Mouse (Mus musculus): Measurements from ENCODE around the gene Ets1. TPM values are rescaled to one million over a fixed set of nuclear protein-coding genes. Genes with fewer than 3 reads are reported as not detected.
A peak's percentile ranks its signal among the peaks of the same experiment; 100 is the strongest.

Ets1 gene
- total RNA-seq, 2 experiments from 2014 or later, result 9.9 to 11.0 TPM

DNA sequence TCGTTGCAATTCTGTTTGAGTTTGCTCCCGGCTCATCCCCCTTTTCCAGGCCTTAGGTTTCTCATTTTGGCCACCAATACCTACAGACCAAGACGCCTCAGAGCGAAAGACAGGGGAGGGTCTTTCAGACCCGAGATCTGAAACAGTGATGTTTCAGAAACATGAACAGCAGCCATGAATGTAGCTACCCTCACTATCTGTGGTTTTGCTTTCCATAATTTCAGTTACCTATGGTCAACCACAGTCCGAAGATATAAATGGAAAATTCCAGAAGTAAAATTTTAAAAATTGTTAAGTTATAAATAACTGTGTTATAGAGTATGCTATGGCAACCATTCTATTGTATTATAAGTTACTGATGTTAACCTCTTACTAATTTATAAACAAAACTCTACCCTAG, 20.6 kb upstream of the Ets1 start:
- ATAC-seq (replicated peaks; ENCODE audit: low FRiP score, low TSS enrichment, poor library complexity, severe bottlenecking), result no peak

GRCm38 (mm10) chr9:32615986-32616385, 20.0 kb upstream of the Ets1 start:
- peak; percentile 51 for ATAC-seq (replicated peaks; ENCODE audit: low FRiP score, low TSS enrichment, poor library complexity, severe bottlenecking)

GRCm38 (mm10) chr9:32616516-32617429, 19.2 kb upstream of the Ets1 start:
- no peak for ATAC-seq (replicated peaks; ENCODE audit: low FRiP score, low TSS enrichment, poor library complexity, severe bottlenecking)

DNA sequence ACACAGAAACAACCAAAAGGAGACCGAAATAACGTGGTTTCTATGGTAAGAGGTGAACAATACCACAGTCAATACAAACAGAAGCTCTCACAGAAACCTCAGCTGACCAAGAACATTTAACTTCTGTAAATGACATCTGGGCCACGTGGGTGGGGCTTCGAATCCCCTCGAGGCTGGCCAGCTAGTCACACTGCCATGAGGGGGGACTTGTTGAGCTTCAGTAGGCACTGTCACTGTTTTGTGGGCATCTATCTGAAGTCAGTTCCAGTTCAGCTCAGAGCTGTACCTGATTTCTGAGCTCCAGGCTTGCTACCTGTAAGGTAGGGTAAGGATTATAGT, 18.6 kb upstream of the Ets1 start:
- ATAC-seq (replicated peaks; ENCODE audit: low FRiP score, low TSS enrichment, poor library complexity, severe bottlenecking), result no peak

GRCm38 (mm10) chr9:32618544-32619120, 17.4 kb upstream of the Ets1 start:
- no peak for ATAC-seq (replicated peaks; ENCODE audit: low FRiP score, low TSS enrichment, poor library complexity, severe bottlenecking)

- ATAC-seq (replicated peaks; ENCODE audit: low FRiP score, low TSS enrichment, poor library complexity, severe bottlenecking), result no peak
Observed at GRCm38 (mm10) chr9:32619661-32620060, 16.4 kb upstream of the Ets1 start.

GRCm38 (mm10) chr9:32620446-32620845, 15.6 kb upstream of the Ets1 start:
- no peak for ATAC-seq (replicated peaks; ENCODE audit: low FRiP score, low TSS enrichment, poor library complexity, severe bottlenecking)

- no peak for ATAC-seq (replicated peaks; ENCODE audit: low FRiP score, low TSS enrichment, poor library complexity, severe bottlenecking)
Observed at GRCm38 (mm10) chr9:32629385-32629981, 6.5 kb upstream of the Ets1 start.

- ATAC-seq (replicated peaks; ENCODE audit: low FRiP score, low TSS enrichment, poor library complexity, severe bottlenecking), result no peak
Observed at GRCm38 (mm10) chr9:32631341-32631740, 4.7 kb upstream of the Ets1 start.

GRCm38 (mm10) chr9:32632237-32632636, 3.8 kb upstream of the Ets1 start:
- no peak for ATAC-seq (replicated peaks; ENCODE audit: low FRiP score, low TSS enrichment, poor library complexity, severe bottlenecking)

GRCm38 (mm10) chr9:32644981-32645380, 9.0 kb downstream of the Ets1 start:
- ATAC-seq (replicated peaks; ENCODE audit: low FRiP score, low TSS enrichment, poor library complexity, severe bottlenecking), result no peak

- ATAC-seq (replicated peaks; ENCODE audit: low FRiP score, low TSS enrichment, poor library complexity, severe bottlenecking), result no peak
Observed at GRCm38 (mm10) chr9:32645475-32645874, 9.5 kb downstream of the Ets1 start.

DNA sequence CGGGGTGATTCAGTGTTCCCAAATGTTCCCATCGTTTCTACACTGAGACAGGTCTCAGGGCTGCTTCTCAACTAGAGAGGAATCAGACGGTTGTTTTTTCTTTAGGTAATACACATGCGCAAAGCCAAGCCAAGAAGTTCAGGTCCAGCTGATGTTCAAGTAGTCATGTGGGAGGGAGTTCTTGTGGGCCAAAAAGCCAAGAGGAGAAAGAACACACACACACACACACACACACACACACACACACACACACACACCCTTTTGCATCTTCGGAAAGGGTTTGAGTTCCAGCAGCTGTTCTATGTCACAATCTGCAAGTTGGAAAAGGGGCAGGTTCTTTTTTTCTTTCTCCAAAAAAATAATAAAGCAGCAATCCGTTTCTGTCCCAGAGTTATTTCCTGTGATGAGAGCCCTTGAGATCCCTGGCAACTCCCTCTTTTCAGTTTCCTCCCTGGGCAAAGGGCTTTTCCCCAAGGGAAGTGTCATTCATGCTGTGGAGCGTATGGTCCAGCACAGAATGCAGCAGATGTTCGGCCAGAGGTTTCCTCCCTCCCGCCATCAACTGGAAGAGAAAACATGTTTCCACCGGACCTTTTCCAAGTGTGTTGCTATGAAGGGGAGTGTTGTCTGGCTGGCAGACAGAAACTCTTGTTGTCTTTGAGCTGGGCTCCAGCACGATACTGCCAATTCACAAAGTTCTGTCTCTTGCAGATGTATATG, 10.7 kb downstream of the Ets1 start:
- no peak for ATAC-seq (replicated peaks; ENCODE audit: low FRiP score, low TSS enrichment, poor library complexity, severe bottlenecking)

DNA sequence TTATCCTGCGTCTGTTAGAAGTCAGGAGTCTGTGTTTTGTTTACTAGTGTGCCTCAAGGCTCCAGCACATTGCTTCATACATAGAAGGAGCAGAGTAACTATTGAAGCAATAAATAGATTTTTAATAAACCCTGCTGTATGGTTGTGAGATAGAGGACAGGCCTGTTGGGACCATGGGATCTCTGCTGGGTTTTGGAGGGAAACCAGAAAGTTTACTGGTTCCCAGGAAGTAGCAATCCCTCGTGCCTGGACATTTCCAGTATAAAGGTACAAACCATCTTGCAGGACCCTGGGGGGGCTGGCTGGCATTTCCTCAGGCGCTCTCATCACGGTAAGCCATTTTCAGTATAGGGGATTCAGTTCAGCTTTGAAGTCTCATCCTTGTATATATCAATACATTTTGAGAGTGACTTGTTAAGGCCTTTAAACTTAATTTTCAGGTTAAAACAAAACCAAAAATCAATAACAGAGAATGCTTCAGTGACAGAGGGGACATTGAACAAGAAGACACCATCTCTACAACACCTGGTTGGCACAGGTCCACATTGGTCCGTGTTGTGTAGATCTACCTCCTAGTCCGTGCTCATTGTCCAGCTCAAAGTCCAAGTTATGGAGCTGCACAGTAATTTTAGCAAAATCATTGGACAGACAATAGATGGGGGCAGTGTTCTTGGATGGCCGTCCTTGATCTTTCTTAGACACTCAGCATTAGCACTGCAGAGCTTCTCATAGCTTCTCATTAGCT, 11.7 kb downstream of the Ets1 start:
- ATAC-seq (replicated peaks; ENCODE audit: low FRiP score, low TSS enrichment, poor library complexity, severe bottlenecking), result no peak

DNA sequence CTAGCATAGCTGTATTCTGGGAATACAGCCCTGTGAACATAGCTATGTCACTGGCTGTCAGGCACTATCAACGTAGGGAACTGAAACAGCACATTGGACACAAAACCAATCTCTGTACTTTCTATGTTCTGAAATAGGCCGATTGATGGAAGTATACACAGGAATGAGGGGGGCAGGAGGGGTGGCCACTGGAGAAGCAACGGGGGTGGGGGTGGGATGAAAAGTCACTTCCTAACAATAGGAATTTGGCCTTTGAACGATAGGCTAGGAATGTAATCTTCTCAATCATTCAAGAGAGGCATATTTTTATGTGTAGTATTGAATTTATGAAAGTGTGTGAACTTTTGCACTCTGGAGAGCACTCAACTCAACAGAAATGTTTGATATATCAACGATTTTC, 12.3 kb downstream of the Ets1 start:
- no peak for ATAC-seq (replicated peaks; ENCODE audit: low FRiP score, low TSS enrichment, poor library complexity, severe bottlenecking)

DNA sequence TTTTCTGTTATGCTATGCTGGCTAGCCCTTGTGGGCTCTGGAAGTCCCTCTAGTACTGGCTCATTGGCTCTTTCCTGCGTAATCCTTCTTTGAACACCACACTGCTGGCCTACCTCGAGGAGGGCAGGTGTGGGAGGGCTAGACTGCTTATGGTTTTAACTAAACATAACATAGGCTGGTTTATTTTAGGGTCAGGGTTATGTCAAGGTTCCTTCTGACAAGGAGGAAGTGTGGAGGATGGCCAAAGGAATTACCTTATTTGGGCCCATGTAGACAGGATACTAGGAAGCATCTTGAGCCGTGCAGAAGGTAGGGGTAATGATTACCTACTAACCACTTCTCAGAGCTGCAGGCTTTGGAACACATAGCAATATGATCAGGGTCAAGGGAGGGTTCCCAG, 14.7 kb downstream of the Ets1 start:
- ATAC-seq (replicated peaks; ENCODE audit: low FRiP score, low TSS enrichment, poor library complexity, severe bottlenecking), result no peak

GRCm38 (mm10) chr9:32652112-32652511, 16.1 kb downstream of the Ets1 start:
- ATAC-seq (replicated peaks; ENCODE audit: low FRiP score, low TSS enrichment, poor library complexity, severe bottlenecking), result no peak

GRCm38 (mm10) chr9:32654305-32654704, 18.3 kb downstream of the Ets1 start:
- ATAC-seq (replicated peaks; ENCODE audit: low FRiP score, low TSS enrichment, poor library complexity, severe bottlenecking), result no peak

DNA sequence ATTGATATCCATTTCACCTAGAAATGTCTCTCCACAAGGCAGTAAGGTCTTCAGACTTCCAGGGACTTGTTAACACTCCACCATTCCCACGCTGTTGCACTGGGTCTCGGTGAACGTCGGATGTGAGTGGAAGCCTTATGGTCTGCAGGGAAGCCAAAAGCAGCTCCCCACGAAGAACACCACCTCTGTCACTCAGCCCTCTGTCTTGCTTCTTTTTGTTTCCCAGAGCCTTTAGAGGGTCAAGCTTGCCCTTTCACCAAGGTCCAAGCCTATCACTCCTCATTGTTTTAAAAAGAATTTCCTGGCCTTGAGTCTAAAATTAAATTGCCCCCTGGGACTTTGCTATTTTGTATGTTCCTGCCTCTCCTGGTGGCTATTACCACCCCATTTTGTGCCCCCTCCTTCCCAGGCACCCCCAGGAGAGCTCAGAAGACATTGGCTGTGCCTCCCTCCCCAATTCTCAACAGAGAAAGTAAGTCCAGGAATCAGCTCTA, 20.4 kb downstream of the Ets1 start:
- no peak for ATAC-seq (replicated peaks; ENCODE audit: low FRiP score, low TSS enrichment, poor library complexity, severe bottlenecking)

Data from megakaryocyte-erythroid progenitor cell, adult 5-6 weeks (primary cell).